Mouse (Mus musculus): ENCODE data around the gene Stam2. TPM values are rescaled to one million over a fixed set of nuclear protein-coding genes. Genes with fewer than 3 reads are reported as not detected.
A peak's percentile ranks its signal among the peaks of the same experiment; 100 is the strongest.

Gene Stam2
- polyA plus RNA-seq, 1 experiment: 43.0 TPM

GRCm38 (mm10) chr2:52701368-52702036, 40.6 kb downstream of the Stam2 start:
- peak overlapping the region; percentile 30; the same call in 1 of the 2 replicates for H3K27ac ChIP-seq (ENCODE audit: insufficient read depth, low read length)
- TF ChIP-seq POLR2A (IDR thresholded peaks at IDR 0.05; ENCODE audit: low read depth, low read length) (no peak), CTCF (IDR thresholded peaks at IDR 0.05; ENCODE audit: borderline replicate concordance, insufficient read depth, low read length) (no peak)
- no peak overlapping the region for H3K4me3 ChIP-seq (ENCODE audit: insufficient read depth, low read length)

GRCm38 (mm10) chr2:52700352-52700751, 41.7 kb downstream of the Stam2 start:
- H3K4me3 ChIP-seq (ENCODE audit: insufficient read depth, low read length): no peak overlapping the region
- no peak overlapping the region for H3K27ac ChIP-seq (ENCODE audit: insufficient read depth, low read length)
- H3K4me1 ChIP-seq (ENCODE audit: control insufficient read depth, insufficient read depth, low read length): no peaks in the 10 kb centered on the region
- no peak for TF ChIP-seq POLR2A (IDR thresholded peaks at IDR 0.05; ENCODE audit: low read depth, low read length)
- no peak for TF ChIP-seq CTCF (IDR thresholded peaks at IDR 0.05; ENCODE audit: borderline replicate concordance, insufficient read depth, low read length)

More at GRCm38 (mm10) chr2:52701368-52702036, 40.6 kb downstream of the Stam2 start:
- H3K4me1 ChIP-seq (ENCODE audit: control insufficient read depth, insufficient read depth, low read length): no peaks in the 10 kb centered on the region

GRCm38 (mm10) chr2:52694604-52695003, 47.5 kb downstream of the Stam2 start:
- H3K27ac ChIP-seq (ENCODE audit: insufficient read depth, low read length): no peak overlapping the region
- H3K4me1 ChIP-seq (ENCODE audit: control insufficient read depth, insufficient read depth, low read length): no peaks in the 10 kb centered on the region
- no peak overlapping the region for H3K4me3 ChIP-seq (ENCODE audit: insufficient read depth, low read length)
- TF ChIP-seq CTCF (IDR thresholded peaks at IDR 0.05; ENCODE audit: borderline replicate concordance, insufficient read depth, low read length) (no peak), POLR2A (IDR thresholded peaks at IDR 0.05; ENCODE audit: low read depth, low read length) (no peak)

- TF ChIP-seq CTCF (IDR thresholded peaks at IDR 0.05; ENCODE audit: borderline replicate concordance, insufficient read depth, low read length) (no peak), POLR2A (IDR thresholded peaks at IDR 0.05; ENCODE audit: low read depth, low read length) (no peak)
- no peak overlapping the region for H3K27ac ChIP-seq (ENCODE audit: insufficient read depth, low read length)
- H3K4me3 ChIP-seq (ENCODE audit: insufficient read depth, low read length): no peak overlapping the region
- H3K4me1 ChIP-seq (ENCODE audit: control insufficient read depth, insufficient read depth, low read length): no peaks in the 10 kb centered on the region
These were observed 50.3 kb downstream of the Stam2 start for GRCm38 (mm10) chr2:52691745-52692144.

GRCm38 (mm10) chr2:52686601-52687000, 55.5 kb downstream of the Stam2 start:
- H3K27ac ChIP-seq (ENCODE audit: insufficient read depth, low read length): no peak overlapping the region
- no peak overlapping the region for H3K4me3 ChIP-seq (ENCODE audit: insufficient read depth, low read length)
- TF ChIP-seq CTCF (IDR thresholded peaks at IDR 0.05; ENCODE audit: borderline replicate concordance, insufficient read depth, low read length): no peak
- TF ChIP-seq POLR2A (IDR thresholded peaks at IDR 0.05; ENCODE audit: low read depth, low read length): no peak
- no peaks in the 10 kb centered on the region for H3K4me1 ChIP-seq (ENCODE audit: control insufficient read depth, insufficient read depth, low read length)

GRCm38 (mm10) chr2:52677589-52677988, 64.5 kb downstream of the Stam2 start:
- TF ChIP-seq POLR2A (IDR thresholded peaks at IDR 0.05; ENCODE audit: low read depth, low read length): no peak
- no peak for TF ChIP-seq CTCF (IDR thresholded peaks at IDR 0.05; ENCODE audit: borderline replicate concordance, insufficient read depth, low read length)
- Histone ChIP-seq H3K4me1 (ENCODE audit: control insufficient read depth, insufficient read depth, low read length) (no peaks in the 10 kb centered on the region), H3K4me3 (ENCODE audit: insufficient read depth, low read length) (no peak overlapping the region), H3K27ac (ENCODE audit: insufficient read depth, low read length) (no peak overlapping the region)

GRCm38 (mm10) chr2:52676913-52677303, 65.2 kb downstream of the Stam2 start:
- no peak overlapping the region for H3K27ac ChIP-seq (ENCODE audit: insufficient read depth, low read length)
- peak overlapping the region; percentile 21; the same call in 1 of the 2 replicates for H3K4me3 ChIP-seq (ENCODE audit: insufficient read depth, low read length)
- no peak for TF ChIP-seq CTCF (IDR thresholded peaks at IDR 0.05; ENCODE audit: borderline replicate concordance, insufficient read depth, low read length)
- no peak for TF ChIP-seq POLR2A (IDR thresholded peaks at IDR 0.05; ENCODE audit: low read depth, low read length)
- no peaks in the 10 kb centered on the region for H3K4me1 ChIP-seq (ENCODE audit: control insufficient read depth, insufficient read depth, low read length)

- H3K4me1 ChIP-seq (ENCODE audit: control insufficient read depth, insufficient read depth, low read length): no peaks in the 10 kb centered on the region
- no peak within 1 kb of the TSS for H3K27ac ChIP-seq (ENCODE audit: insufficient read depth, low read length)
- peak within 1 kb of the TSS; percentile 21 for H3K4me3 ChIP-seq (ENCODE audit: insufficient read depth, low read length)
These were observed 65.8 kb downstream of the Stam2 start, which contains the start of gene Cacnb4 for GRCm38 (mm10) chr2:52676023-52676912. Gene Cacnb4 (minus strand): TSS chr2:52676831.

GRCm38 (mm10) chr2:52675278-52675987, 66.6 kb downstream of the Stam2 start:
- Histone ChIP-seq H3K4me1 (ENCODE audit: control insufficient read depth, insufficient read depth, low read length) (no peaks in the 10 kb centered on the region), H3K27ac (ENCODE audit: insufficient read depth, low read length) (no peak overlapping the region), H3K4me3 (ENCODE audit: insufficient read depth, low read length) (peak overlapping the region; percentile 21)
- TF ChIP-seq POLR2A (IDR thresholded peaks at IDR 0.05; ENCODE audit: low read depth, low read length) (no peak), CTCF (IDR thresholded peaks at IDR 0.05; ENCODE audit: borderline replicate concordance, insufficient read depth, low read length) (no peak)

More at GRCm38 (mm10) chr2:52676023-52676912, 65.8 kb downstream of the Stam2 start, which contains the start of gene Cacnb4:
- TF ChIP-seq CTCF (IDR thresholded peaks at IDR 0.05; ENCODE audit: borderline replicate concordance, insufficient read depth, low read length): no peak

Measured in embryonic fibroblast, embryonic 13.5 days (primary cell).